Mouse (Mus musculus) intestine, postnatal 0 days (tissue): ENCODE measurements around the gene Dab1. TPM values are rescaled to one million over a fixed set of nuclear protein-coding genes. Genes with fewer than 3 reads are reported as not detected.

Experiments used
- ATAC-seq: fragments of 200-750 bp; cut with Nextera tagmentation; 2 replicates; pipeline ENCODE4 v1.8.0; 2017; ENCODE audit warnings: mild to moderate bottlenecking, moderate TSS enrichment, moderate library complexity
- H3K27ac ChIP-seq: fragments of 300-500 bp; sonication (generic); 2 replicates; pipeline ENCODE4 v1.5.1; 2014; ENCODE audit warnings: mild to moderate bottlenecking, low read depth, low read length, moderate library complexity
- H3K27me3 ChIP-seq: fragments of 300-500 bp; sonication (generic); replicated peaks from 2 replicates; pipeline ENCODE4 v1.6.1; 2014; ENCODE audit warnings: low read length, mixed read lengths; ENCODE audit not compliant: control insufficient read depth, insufficient read depth
- H3K36me3 ChIP-seq: fragments of 300-500 bp; sonication (generic); 2 replicates; pipeline ENCODE4 v1.6.1; 2014; ENCODE audit warnings: mild to moderate bottlenecking, moderate library complexity; ENCODE audit not compliant: control insufficient read depth, insufficient read depth
- H3K4me1 ChIP-seq: fragments of 300-500 bp; sonication (generic); replicated peaks from 2 replicates; pipeline ENCODE4 v1.6.1; 2014; ENCODE audit warnings: antibody characterized with exemption, low read length, mixed read lengths; ENCODE audit not compliant: control insufficient read depth, insufficient read depth
- H3K4me2 ChIP-seq: fragments of 300-500 bp; sonication (generic); replicated peaks from 2 replicates; pipeline ENCODE4 v1.6.1; 2014; ENCODE audit warnings: low read depth, mild to moderate bottlenecking, moderate library complexity
- H3K4me3 ChIP-seq: fragments of 300-500 bp; sonication (generic); 2 replicates; pipeline ENCODE4 v1.5.1; 2014; ENCODE audit warnings: low read depth, low read length
- H3K9ac ChIP-seq: fragments of 300-500 bp; sonication (generic); 2 replicates; pipeline ENCODE4 v1.6.1; 2014; ENCODE audit warnings: mild to moderate bottlenecking, low read depth, low read length
- H3K9me3 ChIP-seq: fragments of 300-500 bp; sonication (generic); 2 replicates; pipeline ENCODE4 v1.6.1; 2016; ENCODE audit warnings: mixed run types; ENCODE audit not compliant: control insufficient read depth
- CTCF ChIP-seq: sonication (generic); IDR thresholded peaks from 2 replicates; pipeline ENCODE4 v1.5.1; 2016; ENCODE audit warnings: low read depth, mild to moderate bottlenecking, control low read depth, antibody characterized with exemption, moderate library complexity
- WGBS: fragments of 180-500 bp; shearing (Covaris S2); extraction: QIAGEN DNeasy Blood & Tissue Kit; methylation state at CpG from one replicate; pipeline ENCODE4 v1.1.7; 2014; 5-methylcytosine and 5-hydroxymethylcytosine counted together
- polyA plus RNA-seq: library from polyadenylated mRNA; unstranded; fragments of >200 nt; fragmentation: Nextera tagmentation; extraction: Ambion mirVana; gene quantifications from 2 replicates; pipeline ENCODE4 v1.2.1, GENCODE M21; 2015

Dab1 gene
- polyA plus RNA-seq, 1 experiment from 2014 or later: 61.3 TPM

DNA sequence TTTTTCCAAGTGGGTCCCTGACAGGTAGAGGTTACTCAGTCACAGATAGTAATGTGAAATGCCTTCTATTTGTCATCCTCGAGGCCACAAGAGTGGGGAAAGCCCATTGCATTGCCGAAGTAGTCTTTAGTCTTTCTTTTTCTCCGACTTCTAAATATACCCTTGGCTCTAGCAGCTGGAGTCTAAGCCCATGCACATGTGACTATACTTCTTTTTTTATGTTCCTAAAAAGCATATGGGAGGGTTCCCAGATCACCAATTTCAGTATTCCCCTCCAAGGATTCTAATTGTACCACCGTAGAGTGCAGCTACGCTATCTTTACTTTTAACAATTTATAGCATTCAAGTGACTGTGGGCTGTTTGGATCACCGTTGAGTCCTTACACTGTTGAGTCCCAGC, 791.8 kb downstream of the Dab1 start:
- 78% methylated on average over 6 of the region's 6 CpGs for WGBS
- no peak overlapping the region for H3K4me2 ChIP-seq
- H3K27me3 ChIP-seq: no peaks in the 10 kb centered on the region
- no peak for TF ChIP-seq CTCF
- H3K27ac ChIP-seq: no peak overlapping the region
- no peak overlapping the region for H3K4me3 ChIP-seq
- H3K9ac ChIP-seq: no peak overlapping the region
- ATAC-seq: no peak
- no peaks in the 10 kb centered on the region for H3K36me3 ChIP-seq
- no peaks in the 10 kb centered on the region for H3K9me3 ChIP-seq
- no peaks in the 10 kb centered on the region for H3K4me1 ChIP-seq

DNA sequence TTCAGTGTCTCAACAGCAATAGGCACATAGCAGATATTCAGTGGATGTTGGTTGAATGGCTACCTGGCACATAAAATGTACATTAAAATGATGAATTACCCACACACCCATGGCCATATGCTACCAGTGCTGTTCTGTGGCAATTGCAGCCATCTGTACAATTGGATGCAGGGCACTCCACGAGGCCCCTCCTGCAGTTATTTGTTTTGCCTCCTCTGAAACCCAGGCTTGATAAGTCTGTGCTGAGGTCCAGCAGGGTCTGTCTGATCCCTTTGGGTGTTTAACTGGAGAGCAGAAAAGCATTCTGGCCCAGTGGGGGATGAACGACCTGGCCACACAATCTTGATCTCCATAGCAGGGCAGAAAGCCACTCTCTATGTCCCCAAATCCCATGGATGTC, 796.3 kb downstream of the Dab1 start:
- H3K36me3 ChIP-seq: no peaks in the 10 kb centered on the region
- ATAC-seq: no peak
- TF ChIP-seq CTCF: no peak
- no peak overlapping the region for H3K4me2 ChIP-seq
- no peak overlapping the region for H3K27ac ChIP-seq
- no peak overlapping the region for H3K4me3 ChIP-seq
- no peaks in the 10 kb centered on the region for H3K4me1 ChIP-seq
- no peaks in the 10 kb centered on the region for H3K27me3 ChIP-seq
- H3K9me3 ChIP-seq: no peaks in the 10 kb centered on the region
- 57% methylated on average over 2 of the region's 2 CpGs for WGBS
- H3K9ac ChIP-seq: no peak overlapping the region

DNA sequence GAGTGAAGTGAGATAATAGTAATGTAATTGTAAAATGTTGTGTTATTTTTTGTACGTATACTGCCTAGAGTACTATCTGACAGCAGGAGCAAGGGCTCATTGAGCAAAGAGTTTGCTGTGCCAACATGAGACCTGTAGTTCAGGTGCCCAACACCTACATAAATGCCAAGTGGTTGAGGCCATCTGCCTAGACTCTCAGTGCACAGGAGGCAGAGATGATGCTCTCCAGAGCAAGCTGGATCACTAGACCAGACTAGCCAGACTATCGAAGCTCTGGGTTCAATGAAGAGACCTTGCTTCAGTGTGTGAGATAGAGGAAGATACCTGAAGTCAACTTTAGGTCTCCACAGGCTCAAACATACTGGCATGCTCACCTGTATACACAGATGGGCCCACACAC, 799.2 kb downstream of the Dab1 start:
- 97% methylated on average over 2 of the region's 2 CpGs for WGBS

DNA sequence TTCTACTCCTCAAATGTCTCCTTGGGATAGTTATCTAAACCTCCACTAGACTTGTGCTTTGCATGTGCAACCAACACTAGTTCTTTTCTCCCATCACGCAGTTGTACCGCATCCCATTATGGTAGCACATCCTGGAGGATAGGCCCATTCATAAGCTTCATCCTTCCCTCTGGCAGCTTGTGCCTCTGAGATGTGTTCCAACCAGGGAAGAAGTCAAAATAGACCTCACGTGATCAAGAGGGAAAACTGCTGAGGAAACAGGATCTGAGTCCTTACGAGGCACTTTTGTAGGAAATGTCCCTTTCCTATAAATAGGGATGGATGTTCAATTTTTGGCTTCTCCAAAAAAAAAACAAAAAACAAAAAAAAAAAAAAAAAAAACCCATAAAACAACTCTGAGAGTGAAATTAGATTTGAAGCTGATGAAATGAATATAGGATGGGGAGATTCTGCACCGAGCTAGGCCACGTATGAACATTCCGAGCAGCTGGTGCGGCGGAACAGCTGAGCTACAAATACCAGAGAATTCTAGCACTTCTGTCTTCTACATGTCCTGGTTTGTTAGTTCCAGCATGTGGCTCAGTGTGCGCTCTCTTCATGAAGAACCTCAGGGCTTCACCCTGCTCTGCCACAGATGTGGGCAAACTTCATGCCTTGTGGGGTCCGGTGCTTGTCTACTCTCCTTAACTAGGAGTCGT, 802.0 kb downstream of the Dab1 start:
- no peak for TF ChIP-seq CTCF
- no peak for ATAC-seq
- H3K27ac ChIP-seq: no peak overlapping the region
- no peaks in the 10 kb centered on the region for H3K9me3 ChIP-seq
- no peaks in the 10 kb centered on the region for H3K36me3 ChIP-seq
- 95% methylated on average over 12 of the region's 12 CpGs for WGBS
- H3K4me3 ChIP-seq: no peak overlapping the region
- no peaks in the 10 kb centered on the region for H3K27me3 ChIP-seq
- H3K4me1 ChIP-seq: no peaks in the 10 kb centered on the region
- no peak overlapping the region for H3K4me2 ChIP-seq
- H3K9ac ChIP-seq: no peak overlapping the region

More for the DNA sequence above, 799.2 kb downstream of the Dab1 start:
- H3K4me2 ChIP-seq: no peak overlapping the region
- TF ChIP-seq CTCF: no peak
- no peak overlapping the region for H3K9ac ChIP-seq
- no peaks in the 10 kb centered on the region for H3K9me3 ChIP-seq
- no peaks in the 10 kb centered on the region for H3K36me3 ChIP-seq
- H3K27me3 ChIP-seq: no peaks in the 10 kb centered on the region
- no peak overlapping the region for H3K27ac ChIP-seq
- ATAC-seq: no peak
- no peak overlapping the region for H3K4me3 ChIP-seq
- no peaks in the 10 kb centered on the region for H3K4me1 ChIP-seq

DNA sequence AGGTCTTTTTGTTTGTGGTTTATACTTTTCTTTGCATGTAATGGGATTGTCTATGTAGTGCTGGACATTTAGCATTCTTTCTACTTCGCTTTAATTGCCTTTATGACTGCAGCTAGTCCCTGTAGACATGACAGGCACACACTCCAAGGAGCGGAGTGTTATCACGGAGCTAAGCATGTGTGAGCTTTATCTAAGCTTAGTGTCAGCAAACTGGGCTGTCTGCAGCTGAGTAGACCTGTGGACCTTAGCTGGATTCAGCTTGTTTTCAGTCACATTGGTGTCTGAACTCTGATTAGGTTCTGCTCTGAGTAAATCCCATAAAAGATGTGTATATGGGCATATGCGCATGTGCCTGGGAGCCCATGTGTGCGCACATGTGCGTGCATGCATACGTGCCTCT, 810.0 kb downstream of the Dab1 start:
- H3K4me3 ChIP-seq: no peak overlapping the region
- H3K4me1 ChIP-seq: no peaks in the 10 kb centered on the region
- no peaks in the 10 kb centered on the region for H3K27me3 ChIP-seq
- WGBS: 67% methylated on average over 7 of the region's 7 CpGs
- peak; percentile 86 for ATAC-seq
- H3K27ac ChIP-seq: no peak overlapping the region
- no peaks in the 10 kb centered on the region for H3K9me3 ChIP-seq
- no peak overlapping the region for H3K4me2 ChIP-seq
- no peak overlapping the region for H3K9ac ChIP-seq
- no peak for TF ChIP-seq CTCF
- no peaks in the 10 kb centered on the region for H3K36me3 ChIP-seq

DNA sequence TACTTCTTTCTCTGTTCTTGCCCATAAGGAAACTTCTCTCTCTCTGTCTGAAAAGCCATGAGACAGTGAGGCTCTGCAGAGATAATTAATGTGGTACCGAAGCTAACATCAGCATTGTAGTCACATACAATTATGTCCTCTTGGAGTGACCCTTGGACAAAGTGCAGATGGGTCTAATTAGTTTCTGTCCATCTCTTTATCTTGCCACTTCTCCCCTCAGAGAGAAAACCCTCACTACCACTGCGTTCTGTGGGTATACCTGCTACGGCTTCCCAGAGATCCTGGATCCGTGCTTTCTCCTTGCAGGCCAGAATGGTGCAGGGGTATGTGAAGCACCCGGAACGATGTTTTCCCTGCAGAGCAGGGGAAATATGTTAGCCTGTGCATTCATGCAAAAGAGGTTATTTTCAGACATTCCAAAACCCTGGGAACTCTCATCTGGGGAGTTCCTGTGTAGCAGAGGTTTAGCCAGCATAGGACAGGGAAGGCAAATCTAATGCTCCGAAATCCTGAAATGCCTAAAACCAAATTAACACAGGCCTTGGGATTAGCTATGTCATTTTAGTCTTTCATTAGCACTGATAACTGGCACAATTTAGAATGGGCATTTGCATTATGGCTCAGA, 812.2 kb downstream of the Dab1 start:
- no peaks in the 10 kb centered on the region for H3K9me3 ChIP-seq
- WGBS: 85% methylated on average over 7 of the region's 7 CpGs
- no peak overlapping the region for H3K27ac ChIP-seq
- H3K4me1 ChIP-seq: no peaks in the 10 kb centered on the region
- no peak for TF ChIP-seq CTCF
- H3K36me3 ChIP-seq: no peaks in the 10 kb centered on the region
- no peak overlapping the region for H3K4me2 ChIP-seq
- no peak overlapping the region for H3K9ac ChIP-seq
- ATAC-seq: no peak
- H3K4me3 ChIP-seq: no peak overlapping the region
- H3K27me3 ChIP-seq: no peaks in the 10 kb centered on the region
